In the genomic region with DNA sequence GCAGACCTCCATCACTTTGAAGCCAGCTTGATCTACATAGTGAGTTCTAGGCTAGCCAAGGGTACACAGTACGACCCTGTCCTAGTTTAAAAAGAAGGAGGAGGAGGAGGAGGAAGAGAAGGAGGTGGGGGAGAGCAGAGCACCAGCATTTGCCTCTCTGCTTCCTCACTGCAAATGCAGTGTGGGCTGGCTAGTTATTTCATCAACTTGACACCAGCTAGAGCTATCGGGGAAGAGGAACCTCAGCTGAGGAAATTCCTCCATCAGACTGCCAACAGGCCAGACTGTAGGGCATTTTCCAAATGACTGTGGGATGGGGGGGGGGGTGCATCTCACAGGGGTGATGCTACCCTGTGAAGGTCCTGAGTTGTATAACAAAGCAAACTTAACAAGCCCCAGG, we compare ENCODE assay signal across 23 mouse cellular contexts. TPM values are rescaled to one million over a fixed set of nuclear protein-coding genes. Genes with fewer than 3 reads are reported as not detected.
A peak's percentile ranks its signal among the peaks of the same experiment; 100 is the strongest.
DNase-seq lines count a peak whose midpoint lies in the region; ATAC-seq and TF ChIP-seq lines count a peak whose summit lies in the region.
"Had no signal": no experiment of that assay in that cellular context is flagged by ENCODE, and none has a peak within 500 bp of the region (broad histone marks: within the 10 kb centered on the region; RNA-seq: fewer than 3 reads in every experiment).

No protein-coding gene starts in this region.

- DNase-seq in frontal cortex, postnatal 14 days (ENCODE audit: low spot score in 2 of 2) = no peak
- peak; percentile 18 for DNase-seq in lung, postnatal 36 days
- no peak for DNase-seq in lung, postnatal 10 days
- no peak for DNase-seq in thymus, adult 2 months
- no peak for DNase-seq in c-Kit-positive CD71-positive TER-119-positive erythroid progenitor cells, embryonic 14.5 days (ENCODE audit: low spot score)
- DNase-seq: adrenal gland, adult 2 months; adrenal gland, postnatal 25 days; cerebellum, adult 18-20 months; cerebellum, adult 9-11 months; cerebellum, postnatal 36 days; forebrain, postnatal 0 days; gastrocnemius, postnatal 10 days; heart, postnatal 36 days had no signal

- 92% methylated on average over 2 of the region's 2 CpGs for WGBS in thymus, adult 2 months

- no peak for TF ChIP-seq POLR2A in thymus, adult 2 months (IDR thresholded peaks at IDR 0.05; ENCODE audit: control insufficient read depth, extremely low read depth, insufficient read depth, low read length, poor library complexity)

- H3K36me3 ChIP-seq in thymus, adult 2 months (ENCODE audit: control insufficient read depth, insufficient read depth, low read length) = no peaks in the 10 kb centered on the region
- H3K36me3 ChIP-seq: embryonic facial prominence, embryonic 10.5 days; heart, embryonic 13.5 days; hindbrain, embryonic 15.5 days had no signal

- no peak overlapping the region for H3K4me3 ChIP-seq in thymus, adult 2 months (ENCODE audit: control insufficient read depth, insufficient read depth, low read length)
- H3K4me3 ChIP-seq: embryonic facial prominence, embryonic 10.5 days; forebrain, embryonic 13.5 days; heart, embryonic 13.5 days; hindbrain, embryonic 15.5 days had no signal

- no peak for TF ChIP-seq CTCF in thymus, adult 2 months (IDR thresholded peaks at IDR 0.05; ENCODE audit: borderline replicate concordance, control insufficient read depth, extremely low read depth, insufficient read depth, low read length, poor library complexity)

- no peaks in the 10 kb centered on the region for H3K4me1 ChIP-seq in thymus, adult 2 months (replicated peaks; ENCODE audit: control insufficient read depth, insufficient read depth, low read length)
- H3K4me1 ChIP-seq: embryonic facial prominence, embryonic 10.5 days; hindbrain, embryonic 15.5 days had no signal

- ATAC-seq in frontal cortex, adult (ENCODE audit: low TSS enrichment) = 0 out of 2 replicates have a peak, but pooled peaks have one; percentile 31
- ATAC-seq in megakaryocyte, adult 5-6 weeks (ENCODE audit: poor library complexity, severe bottlenecking) = peak; percentile 74
- ATAC-seq: activated CD4-positive, CD25-positive, alpha-beta regulatory T cell, adult 4 months; forebrain, embryonic 13.5 days; forebrain, postnatal 0 days; Patski had no signal

- no peaks in the 10 kb centered on the region for H3K27me3 ChIP-seq in thymus, adult 2 months (ENCODE audit: control insufficient read depth, insufficient read depth, low read length)
- H3K27me3 ChIP-seq: forebrain, embryonic 13.5 days; heart, embryonic 13.5 days; hindbrain, embryonic 15.5 days; Patski had no signal

- no peak overlapping the region for H3K27ac ChIP-seq in thymus, adult 2 months (ENCODE audit: control insufficient read depth, insufficient read depth, low read length)
- H3K27ac ChIP-seq: embryonic facial prominence, embryonic 10.5 days; forebrain, embryonic 13.5 days; heart, embryonic 13.5 days; hindbrain, embryonic 15.5 days had no signal

RNA-seq across cellular contexts. Expression of a gene that starts 28.7 kb away (rescaled TPM):
- 2.8 and 2.9 TPM in 2 replicates for total RNA-seq in megakaryocyte, adult 5-6 weeks (2015)
- total RNA-seq in megakaryocyte, adult 5-6 weeks (2017) = 0.15 and 4.8 TPM in 2 replicates
- polyA plus RNA-seq in thymus, adult 2 months (2012; rRNA removed) = 8.9 and 10.6 TPM in 2 replicates
- polyA plus RNA-seq: activated CD4-positive, CD25-positive, alpha-beta regulatory T cell, adult 4 months had no signal

RNA-seq across cellular contexts. Expression of a gene that starts 31.9 kb away (rescaled TPM):
- total RNA-seq in megakaryocyte, adult 5-6 weeks (2015) = 4.7 and 5.4 TPM in 2 replicates
- 4.3 and 6.4 TPM in 2 replicates for total RNA-seq in megakaryocyte, adult 5-6 weeks (2017)
- polyA plus RNA-seq in thymus, adult 2 months (2012; rRNA removed) = 13.5 and 15.4 TPM in 2 replicates
- total RNA-seq: forebrain, postnatal 0 days had no signal
- polyA plus RNA-seq: C2C12; forebrain, embryonic 13.5 days; hindbrain, embryonic 11.5 days had no signal
